Mouse (Mus musculus): ENCODE measurements around the gene Ces2a. TPM values are rescaled to one million over a fixed set of nuclear protein-coding genes. Genes with fewer than 3 reads are reported as not detected.

The Ces2a gene
- total RNA-seq, 2 experiments from 2014 or later: not detected

Small RNA genes lying within 50 kb of the gene (microRNA-seq; reads per million reads assigned to microRNA genes)
- gene Gm44328: 0 reads per million in 2 experiments

Other genes with a start within 250 kb of the Ces2a start
- 1 to 10 TPM; 1.0 to 1.6 TPM for gene Terb1, start 224.1 kb upstream of the Ces2a start, total RNA-seq (2021)
- 10 to 100 TPM; 50.1 to 52.2 TPM for gene Nae1, start 199.4 kb upstream of the Ces2a start, total RNA-seq (2021)
- 10 to 100 TPM; 28.9 to 36.4 TPM for gene Car7, start 199.3 kb upstream of the Ces2a start, total RNA-seq (2021)
- gene Pdp2, start 142.6 kb upstream of the Ces2a start, total RNA-seq (2021): 1 to 10 TPM; 8.8 to 9.0 TPM
- gene Cdh16, start 109.6 kb upstream of the Ces2a start, total RNA-seq (2021): not detected
- gene Rrad, start 102.7 kb upstream of the Ces2a start, total RNA-seq (2021): 1 to 10 TPM; 4.8 to 5.1 TPM
- 10 to 100 TPM; 30.7 to 32.1 TPM for gene Ciao2b, start 92.0 kb upstream of the Ces2a start, total RNA-seq (2021)
- gene Ces2b, start 97.6 kb downstream of the Ces2a start, total RNA-seq (2021): under 1 TPM; 0.46 to 0.47 TPM
- gene Ces2c, start 113.1 kb downstream of the Ces2a start, total RNA-seq (2021): not detected
- under 1 TPM in 1 of 2 experiments, not detected in 1; 0.17 TPM for gene Ces2e, start 192.3 kb downstream of the Ces2a start, total RNA-seq (2021)
- not detected for gene Ces2f, start 213.4 kb downstream of the Ces2a start, total RNA-seq (2021)
- under 1 TPM; 0.24 to 0.25 TPM for gene Ces2g, start 227.7 kb downstream of the Ces2a start, total RNA-seq (2021)

Data from left cerebral cortex, postnatal 14 days (tissue).